Mouse (Mus musculus) mouse embryonic stem cell (cell line): ENCODE measurements around the gene Zfp609.

Source experiments
- in situ Hi-C, 2 experiments: fragments of 300-500 bp; cut with MboI; formaldehyde crosslinking; loops; 1 replicate in 1 of 2; 3 replicates in 1 of 2; pipeline ENCODE4 v1.14.3; 2019 to 2020; ENCODE audit warnings: low sequenced_read_pairs in 2 of 2, low pct_unique_long_range_greater_than_20kb in 1 of 2, mixed read lengths in 1 of 2; ENCODE audit not compliant: unreplicated experiment in 1 of 2

Gene Zfp609

GRCm38 (mm10) chr9:65827344-65828015 is at the start of gene Zfp609:
Gene Zfp609, minus strand, starts transcription at chr9:65827564.
- in situ Hi-C loops: loop anchor here in 1 of 2 experiments (5.0 kb wide), 1 partner anchor 50 kb away; no protein-coding TSS in a partner anchor

DNA sequence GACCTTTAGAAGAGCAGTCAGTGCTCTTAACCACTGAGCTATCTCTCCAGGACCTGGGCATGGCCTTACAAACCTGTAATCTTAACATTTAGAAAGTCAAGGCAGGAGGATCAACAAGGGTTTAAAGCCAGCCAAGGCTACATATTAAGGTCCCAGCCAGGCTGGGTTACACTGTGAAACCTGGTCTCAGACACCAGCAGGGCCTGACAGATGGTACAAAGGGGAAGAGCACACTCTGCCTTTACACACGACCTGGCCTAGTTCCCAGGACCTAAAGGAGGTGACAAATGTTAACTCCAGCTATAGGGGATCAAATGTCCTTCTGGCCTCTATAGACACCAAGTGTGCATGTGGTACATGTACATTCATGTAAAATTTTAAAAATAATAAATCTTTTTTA is 32.3 kb upstream of the Zfp609 start:
- in situ Hi-C loops: loop anchor here (10.0 kb wide), 1 partner anchor 255 kb away; no protein-coding TSS in a partner anchor

- in situ Hi-C loops: loop anchor here (10.0 kb wide), 1 partner anchor 245 kb away; no protein-coding TSS in a partner anchor
Observed at GRCm38 (mm10) chr9:65850203-65850602, 22.8 kb upstream of the Zfp609 start.

- in situ Hi-C loops: no loop called here
Observed at GRCm38 (mm10) chr9:65848154-65848553, 20.8 kb upstream of the Zfp609 start.

DNA sequence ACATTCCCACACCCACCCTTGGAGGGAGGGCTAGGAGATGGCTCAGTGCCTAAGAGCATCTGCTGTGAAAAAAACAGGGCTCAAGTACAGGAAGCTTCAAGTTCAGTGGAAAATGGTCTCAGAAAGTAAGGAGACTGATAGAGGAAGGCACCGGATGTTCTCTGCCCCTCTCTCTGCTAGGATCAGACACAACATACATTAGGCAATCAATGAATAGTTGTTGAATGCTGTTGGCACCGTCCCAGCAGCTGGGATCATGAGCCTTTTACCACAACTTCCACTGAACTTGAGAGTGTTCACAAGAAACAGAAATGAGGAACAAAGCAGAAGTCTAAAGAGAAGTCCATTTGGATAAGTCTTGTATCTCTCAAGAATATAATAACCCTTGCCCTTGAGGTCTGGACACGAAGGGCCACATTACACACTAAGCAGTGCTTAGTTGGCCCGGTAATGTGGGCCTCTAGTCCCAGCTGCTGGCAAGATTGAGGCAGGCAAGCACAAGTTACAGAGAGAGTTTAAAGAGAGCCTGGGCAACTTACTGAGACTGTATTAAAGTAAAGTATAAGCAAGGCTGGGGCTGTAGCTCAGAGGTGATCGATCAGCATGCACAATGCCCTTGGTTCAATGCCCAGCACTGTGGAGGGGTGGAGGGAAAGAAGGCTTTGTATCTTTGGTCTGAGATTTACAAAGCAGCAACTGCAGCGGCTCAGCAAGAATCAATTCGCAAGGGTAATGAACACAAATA is 17.2 kb upstream of the Zfp609 start:
- in situ Hi-C loops: no loop called here

GRCm38 (mm10) chr9:65839841-65840240 is 12.5 kb upstream of the Zfp609 start:
- in situ Hi-C loops: no loop called here

- in situ Hi-C loops: no loop called here
Observed at GRCm38 (mm10) chr9:65836916-65837315, 9.6 kb upstream of the Zfp609 start.

DNA sequence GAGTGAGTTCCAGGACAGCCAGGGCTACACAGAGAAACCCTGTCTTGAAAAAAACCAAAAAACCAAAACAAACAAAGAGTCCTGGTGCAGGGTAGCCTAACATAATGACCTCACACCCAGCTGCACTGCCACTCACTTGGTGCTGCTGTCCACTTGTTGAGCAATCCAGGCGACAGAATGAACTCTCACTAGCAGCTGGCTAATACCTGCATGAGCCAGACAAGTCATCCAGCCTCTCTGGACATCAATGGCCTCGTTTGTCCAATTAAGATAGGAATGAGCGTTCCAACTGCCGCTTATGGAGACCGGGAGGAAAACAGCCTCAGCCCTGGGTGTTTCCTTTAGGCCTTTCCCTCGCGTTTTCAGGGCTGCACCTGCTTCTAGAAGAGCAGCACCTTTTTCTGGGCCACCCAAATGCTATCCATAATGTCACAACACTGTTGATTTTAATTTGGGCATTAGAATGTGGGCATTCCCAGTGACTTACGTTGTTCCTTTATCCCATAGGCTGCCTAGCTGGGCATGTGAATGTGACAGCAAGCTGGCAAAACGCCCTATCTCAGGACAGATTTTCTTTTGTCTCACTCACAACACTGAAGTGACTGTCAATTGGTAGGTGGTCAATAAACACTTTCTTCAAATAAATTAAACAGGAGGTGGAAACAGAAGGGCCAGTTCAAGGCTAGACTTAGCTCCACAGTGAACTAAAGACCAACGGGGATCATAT is 7.4 kb upstream of the Zfp609 start:
- in situ Hi-C loops: no loop called here

DNA sequence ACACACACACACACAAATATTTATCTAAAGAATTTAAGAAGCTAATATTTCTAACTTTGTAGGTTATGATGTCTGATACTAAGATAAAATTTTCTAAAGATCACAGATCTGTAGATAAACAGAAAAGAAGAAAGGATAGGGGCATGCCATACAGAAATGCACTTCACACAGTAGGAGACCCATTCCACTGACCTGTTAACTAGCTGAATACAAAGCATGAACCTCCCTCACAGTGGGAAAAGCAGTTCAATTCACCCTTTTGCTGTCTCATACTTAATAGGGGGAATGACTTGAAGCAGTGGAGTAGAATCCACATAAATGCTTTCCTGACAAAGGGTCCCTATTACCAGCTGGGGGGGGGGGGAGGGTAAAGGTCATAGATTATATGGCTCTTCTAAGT is 6.3 kb upstream of the Zfp609 start:
- in situ Hi-C loops: no loop called here

DNA sequence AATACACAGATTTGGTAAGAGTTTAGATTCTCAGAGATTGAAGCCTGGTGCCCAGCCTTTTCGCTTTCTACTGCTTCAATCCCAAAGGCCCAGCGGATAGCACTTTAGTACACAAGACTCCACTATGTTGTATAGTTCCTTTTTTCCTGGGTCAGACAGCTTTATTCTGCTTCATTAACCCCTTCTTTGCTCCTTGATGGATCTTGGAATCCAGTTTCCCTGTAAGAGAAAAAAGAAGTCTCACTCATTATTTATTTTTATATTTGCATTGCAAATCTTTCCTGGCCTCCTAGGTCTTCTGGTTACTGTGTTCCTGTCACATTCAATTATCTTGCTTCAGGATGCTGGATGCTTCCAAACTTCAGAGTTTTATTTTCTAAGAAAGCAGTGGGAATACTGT is 5.9 kb upstream of the Zfp609 start:
- in situ Hi-C loops: no loop called here

- in situ Hi-C loops: no loop called here
Observed at GRCm38 (mm10) chr9:65832041-65832440, 4.7 kb upstream of the Zfp609 start.

DNA sequence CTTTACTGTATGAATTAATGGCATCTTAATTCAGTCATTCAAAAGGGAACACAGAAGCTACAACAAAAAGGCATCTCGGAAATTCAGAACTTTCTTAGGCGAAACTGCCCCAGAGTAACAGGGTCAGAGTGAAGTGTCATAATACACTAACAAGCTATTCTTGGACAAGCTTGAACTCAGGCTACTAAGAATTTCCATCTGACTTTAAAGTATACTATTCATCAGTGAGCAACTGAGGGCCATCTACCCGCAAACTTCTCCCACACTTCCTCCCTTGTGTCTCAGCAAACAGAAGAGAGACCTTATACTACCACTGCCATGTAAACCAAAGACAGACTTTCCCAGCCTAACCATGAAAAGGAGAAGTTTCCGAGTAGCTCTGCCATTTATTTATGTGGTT is 3.8 kb upstream of the Zfp609 start:
- in situ Hi-C loops: no loop called here

DNA sequence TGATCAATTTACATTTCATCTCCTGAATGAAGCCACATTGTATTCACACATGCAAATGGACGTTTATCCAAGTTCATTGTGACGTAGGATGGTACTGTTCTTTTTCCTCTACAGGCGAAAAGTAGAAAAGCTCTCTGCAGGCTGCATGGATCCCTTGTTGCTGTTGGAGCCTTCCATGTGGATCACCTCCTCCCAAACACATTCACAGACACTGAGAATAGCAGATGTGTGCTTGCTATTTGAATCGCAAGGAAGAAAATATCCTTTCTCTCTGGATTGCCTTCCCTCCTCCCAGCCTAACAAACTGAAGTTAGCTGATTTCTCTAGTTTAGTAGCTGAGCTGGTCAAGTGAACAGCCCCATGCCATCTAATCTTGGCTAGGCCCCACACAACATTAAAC is 2.9 kb upstream of the Zfp609 start:
- in situ Hi-C loops: no loop called here

- in situ Hi-C loops: loop anchor here in 1 of 2 experiments (5.0 kb wide), 1 partner anchor 52 kb away; no protein-coding TSS in a partner anchor
Observed at GRCm38 (mm10) chr9:65829410-65829809, 2.0 kb upstream of the Zfp609 start.

DNA sequence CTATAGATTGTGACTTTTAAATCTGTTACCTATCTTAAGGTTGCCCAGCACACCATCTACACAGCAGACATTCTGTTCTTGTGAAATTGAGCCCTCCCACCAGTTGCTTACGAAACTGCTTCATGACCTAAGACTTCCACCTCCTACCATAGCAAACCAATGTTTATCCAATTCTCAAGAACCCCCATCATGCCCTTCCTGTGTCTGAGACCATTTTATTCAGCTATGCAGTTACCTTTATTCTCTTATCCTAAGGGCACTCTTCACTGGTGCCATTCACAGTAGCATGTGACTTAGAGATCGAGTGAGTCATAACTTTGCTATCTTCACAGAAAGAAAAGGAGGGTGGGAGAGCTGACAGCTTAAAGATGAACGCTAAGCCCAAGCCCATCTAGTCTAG is 1.1 kb upstream of the Zfp609 start:
- in situ Hi-C loops: loop anchor here in 1 of 2 experiments (5.0 kb wide), 1 partner anchor 51 kb away; no protein-coding TSS in a partner anchor

- in situ Hi-C loops: loop anchor here in 1 of 2 experiments (5.0 kb wide), 1 partner anchor 51 kb away; no protein-coding TSS in a partner anchor
Observed at GRCm38 (mm10) chr9:65828016-65828403, 646 bp upstream of the Zfp609 start.

DNA sequence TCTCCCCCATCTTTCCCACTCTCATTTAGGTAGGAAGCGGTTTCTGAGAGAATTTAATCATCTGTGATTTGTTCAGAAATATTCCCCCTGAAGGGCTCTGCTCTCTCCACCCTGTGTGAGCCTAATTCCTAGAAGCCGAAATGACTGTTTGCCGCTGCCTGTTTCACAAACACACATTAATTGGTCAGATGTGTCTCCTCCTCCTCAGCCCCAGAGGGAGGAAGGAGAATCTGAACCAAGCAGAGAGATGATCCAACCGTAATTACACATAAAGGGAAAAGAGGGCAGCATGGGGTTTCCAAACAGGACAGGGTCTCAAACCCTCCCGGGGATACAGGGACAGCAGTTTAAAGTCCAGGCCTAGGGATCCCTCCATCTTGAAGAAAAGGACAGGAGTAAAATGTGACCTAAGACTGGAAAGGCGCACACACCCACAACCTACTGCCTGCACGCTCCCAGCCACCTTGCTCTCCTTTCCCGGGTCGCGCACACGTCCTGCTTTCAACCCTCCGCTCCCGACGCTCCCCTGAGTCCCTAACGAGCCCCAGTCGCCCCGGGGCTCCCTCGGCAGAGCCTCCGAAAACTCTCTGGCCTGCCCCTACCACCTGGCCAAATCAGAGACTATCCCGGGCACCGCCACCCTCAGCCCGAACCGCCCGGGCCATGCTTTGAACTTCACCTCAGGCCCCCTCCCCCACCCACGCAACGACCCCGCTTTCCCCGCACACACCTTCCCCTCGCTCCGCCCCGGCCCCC is 598 bp downstream of the Zfp609 start:
- in situ Hi-C loops: loop anchor here in 1 of 2 experiments (5.0 kb wide), 1 partner anchor 49 kb away; no protein-coding TSS in a partner anchor

- in situ Hi-C loops: loop anchor here in 1 of 2 experiments (5.0 kb wide), 1 partner anchor 49 kb away; no protein-coding TSS in a partner anchor
Observed at GRCm38 (mm10) chr9:65826226-65826587, 1.2 kb downstream of the Zfp609 start.
